Mouse (Mus musculus) MEL (cell line): Measurements from ENCODE around the gene 1190007I07Rik.
A peak's percentile ranks its signal among the peaks of the same experiment; 100 is the strongest.

ENCODE experiments used
- BHLHE40 ChIP-seq: IDR thresholded peaks from 2 replicates; pipeline ENCODE4 v1.6.1; 2012; ENCODE audit warnings: low read depth, mild to moderate bottlenecking, inconsistent platforms, low read length, improper control_type of control experiment, borderline replicate concordance
- E2F4 ChIP-seq: IDR thresholded peaks from 2 replicates; pipeline ENCODE4 v1.6.1; 2011; ENCODE audit warnings: low read depth, low read length, improper control_type of control experiment, borderline replicate concordance
- GATA1 ChIP-seq: IDR thresholded peaks from 2 replicates; pipeline ENCODE4 v1.6.1; 2011; ENCODE audit warnings: low read depth, low read length, improper control_type of control experiment
- NRF1 ChIP-seq: IDR thresholded peaks from 2 replicates; pipeline ENCODE4 v1.6.1; 2014; ENCODE audit warnings: low read depth, mild to moderate bottlenecking, inconsistent platforms, low read length, improper control_type of control experiment, moderate library complexity; ENCODE audit not compliant: poor library complexity, insufficient read depth, severe bottlenecking
- POLR2A ChIP-seq, 2 experiments: IDR thresholded peaks; 2 replicates each; pipeline ENCODE4 v1.6.1; 2011 to 2012; ENCODE audit warnings: low read length in 2 of 2, mild to moderate bottlenecking in 2 of 2, control low read depth in 1 of 2, improper control_type of control experiment in 1 of 2, low read depth in 1 of 2, moderate library complexity in 1 of 2; ENCODE audit not compliant: control insufficient read depth in 1 of 2, insufficient read depth in 1 of 2, poor library complexity in 1 of 2
- TCF12 ChIP-seq: IDR thresholded peaks from 2 replicates; pipeline ENCODE4 v1.6.1; 2014; ENCODE audit warnings: low read depth, mild to moderate bottlenecking, inconsistent platforms, low read length, improper control_type of control experiment, moderate library complexity
- USF1 ChIP-seq: IDR thresholded peaks from 2 replicates; pipeline ENCODE4 v1.6.1; 2014; ENCODE audit warnings: low read depth, mild to moderate bottlenecking, inconsistent platforms, low read length, improper control_type of control experiment, moderate library complexity

GRCm38 (mm10) chr10:82622671-82623552 is at the start of gene 1190007I07Rik:
- TF ChIP-seq E2F4 (no peak), NRF1 (peak; percentile 69), USF1 (peak; percentile 90), TCF12 (no peak), POLR2A (IDR thresholded peaks at IDR 0.05; ENCODE audit: control insufficient read depth in 1 of 2, insufficient read depth in 1 of 2, low read depth in 1 of 2, low read length in 2 of 2, poor library complexity in 1 of 2) (peak; percentile 40 to 70; a peak in 3 of 4 replicates), GATA1 (no peak), BHLHE40 (peak; percentile 83)
